Mouse (Mus musculus) megakaryocyte-erythroid progenitor cell, adult 5-6 weeks (primary cell): ENCODE measurements around the gene Fam213a. TPM values are rescaled to one million over a fixed set of nuclear protein-coding genes. Genes with fewer than 3 reads are reported as not detected.
A peak's percentile ranks its signal among the peaks of the same experiment; 100 is the strongest.

Experiments
- ATAC-seq: replicated peaks from 2 replicates; pipeline ENCODE4 v1.8.0; 2016; ENCODE audit warnings: mild to moderate bottlenecking, inconsistent platforms; ENCODE audit not compliant: severe bottlenecking, poor library complexity, low FRiP score, low TSS enrichment
- total RNA-seq, 2 experiments: library from RNA; stranded (forward) in 1 of 2; stranded (reverse) in 1 of 2; fragments of 200-1000, 215-1000 nt in 1 of 2; fragments of >200 nt in 1 of 2; fragmentation: Nextera tagmentation in 1 of 2; gene quantifications; 2 replicates each; pipeline ENCODE4 v1.2.3; 2014 to 2017

The Fam213a gene
- total RNA-seq, 2 experiments from 2014 or later = 70.4 to 75.3 TPM

GRCm38 (mm10) chr14:40949730-40950614, 63.6 kb downstream of the Fam213a start:
- no peak for ATAC-seq

- no peak for ATAC-seq
Observed at GRCm38 (mm10) chr14:40949047-40949446, 64.5 kb downstream of the Fam213a start.

GRCm38 (mm10) chr14:40948522-40948921, 65.1 kb downstream of the Fam213a start:
- ATAC-seq = no peak

GRCm38 (mm10) chr14:40947431-40948394, 65.9 kb downstream of the Fam213a start:
- ATAC-seq = peak; percentile 95

- no peak for ATAC-seq
Observed at GRCm38 (mm10) chr14:40943802-40944201, 69.8 kb downstream of the Fam213a start.

Other genes with a start within 250 kb of the Fam213a start
- gene Sh2d4b, start 120.5 kb downstream of the Fam213a start, total RNA-seq (2014; fragmentation: Nextera tagmentation) = not detected in 2 replicates
- gene Sh2d4b, start 120.5 kb downstream of the Fam213a start, total RNA-seq (2017) = 0.70 TPM in 1 of 2 replicates, not detected in the other
- gene Tspan14, start 47.0 kb downstream of the Fam213a start, total RNA-seq (2014; fragmentation: Nextera tagmentation) = 8.6 and 13.3 TPM in 2 replicates
- gene Tspan14, start 47.0 kb downstream of the Fam213a start, total RNA-seq (2017) = 9.3 and 12.9 TPM in 2 replicates
- gene Dydc2, start 55.4 kb upstream of the Fam213a start, total RNA-seq (2014; fragmentation: Nextera tagmentation) = not detected in 2 replicates
- gene Dydc2, start 55.4 kb upstream of the Fam213a start, total RNA-seq (2017) = not detected in 2 replicates
- not detected in 2 replicates for gene Dydc1, start 59.1 kb upstream of the Fam213a start, total RNA-seq (2014; fragmentation: Nextera tagmentation)
- gene Dydc1, start 59.1 kb upstream of the Fam213a start, total RNA-seq (2017) = not detected in 2 replicates
- gene Mat1a, start 91.2 kb upstream of the Fam213a start, total RNA-seq (2014; fragmentation: Nextera tagmentation) = not detected in 2 replicates
- gene Mat1a, start 91.2 kb upstream of the Fam213a start, total RNA-seq (2017) = not detected in 2 replicates
- gene Sftpa1, start 118.0 kb upstream of the Fam213a start, total RNA-seq (2014; fragmentation: Nextera tagmentation) = not detected in 2 replicates
- not detected in 2 replicates for gene Sftpa1, start 118.0 kb upstream of the Fam213a start, total RNA-seq (2017)
- not detected in 2 replicates for gene Mbl1, start 137.7 kb upstream of the Fam213a start, total RNA-seq (2014; fragmentation: Nextera tagmentation)
- not detected in 2 replicates for gene Mbl1, start 137.7 kb upstream of the Fam213a start, total RNA-seq (2017)
- gene Sftpd, start 171.4 kb upstream of the Fam213a start, total RNA-seq (2014; fragmentation: Nextera tagmentation) = not detected in 2 replicates
- gene Sftpd, start 171.4 kb upstream of the Fam213a start, total RNA-seq (2017) = not detected in 2 replicates